Mouse (Mus musculus) gastrocnemius, adult 2 months (tissue): ENCODE data around the gene Nfib. TPM values are rescaled to one million over a fixed set of nuclear protein-coding genes. Genes with fewer than 3 reads are reported as not detected.
A peak's percentile ranks its signal among the peaks of the same experiment; 100 is the strongest.

ENCODE experiments used
- DNase-seq: peaks from one replicate; pipeline ENCODE4 v3.0.0; 2022
- H3K27ac ChIP-seq: fragments of 200-600 bp; 2 replicates; pipeline ENCODE4 v1.8.1; 2022; ENCODE audit warnings: mild to moderate bottlenecking
- H3K4me3 ChIP-seq: fragments of 200-600 bp; 2 replicates; pipeline ENCODE4 v1.8.1; 2022; ENCODE audit warnings: mild to moderate bottlenecking, moderate library complexity
- CTCF ChIP-seq: fragments of 200-600 bp; IDR thresholded peaks from 2 replicates; pipeline ENCODE4 v1.8.1; 2022; ENCODE audit warnings: antibody characterized with exemption, mild to moderate bottlenecking, moderate library complexity
- intact Hi-C: fragments of 180-260 bp; cut with DNase I; formaldehyde crosslinking; loops from one replicate; pipeline ENCODE4 v1.15.1; 2025
- total RNA-seq, 2 experiments: library from RNA; stranded (reverse); gene quantifications; 2 replicates each; pipeline ENCODE4 v1.2.3; 2021

Gene Nfib
- total RNA-seq, 2 experiments from 2014 or later: 67.9 to 93.6 TPM

- peak overlapping the region; percentile 10; the same call in 1 of the 2 replicates for H3K27ac ChIP-seq
- DNase-seq: no peak
- intact Hi-C loops: no loop called here
- peak overlapping the region; percentile 1; the same call in 1 of the 2 replicates for H3K4me3 ChIP-seq
- TF ChIP-seq CTCF: no peak
Measured at GRCm38 (mm10) chr4:82704079-82704830, 1.3 kb downstream of the Nfib start.

DNA sequence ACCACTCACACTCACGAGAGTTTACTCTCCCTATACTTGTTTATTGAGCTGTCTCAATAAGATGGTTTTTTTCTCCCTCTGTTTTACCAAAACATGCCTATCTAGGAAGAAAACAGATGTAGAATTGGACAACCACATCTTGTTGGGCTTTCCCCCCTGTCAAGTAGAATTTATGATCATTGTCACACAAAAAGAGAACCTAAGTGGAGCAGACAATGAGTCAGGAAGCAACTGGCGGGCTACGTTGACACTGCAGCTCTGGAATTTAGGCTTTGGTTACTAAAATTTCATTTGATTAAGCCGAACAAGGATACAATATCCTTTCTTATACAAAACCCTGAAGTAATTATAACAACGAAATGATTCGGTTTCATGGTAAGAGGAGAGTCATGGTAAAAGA, 2.7 kb downstream of the Nfib start:
- intact Hi-C loops: no loop called here
- Histone ChIP-seq H3K27ac (peak overlapping the region; percentile 83), H3K4me3 (no peak overlapping the region; the same call in 1 of the 2 replicates)
- DNase-seq: no peak
- no peak for TF ChIP-seq CTCF

GRCm38 (mm10) chr4:82699504-82699903, 6.0 kb downstream of the Nfib start:
- 0 out of 2 replicates have a peak overlapping the region, but pooled peaks have one; percentile 3 for H3K27ac ChIP-seq
- DNase-seq: no peak
- H3K4me3 ChIP-seq: no peak overlapping the region
- intact Hi-C loops: no loop called here
- TF ChIP-seq CTCF: no peak

GRCm38 (mm10) chr4:82698616-82699015, 6.9 kb downstream of the Nfib start:
- intact Hi-C loops: no loop called here
- Histone ChIP-seq H3K4me3 (no peak overlapping the region), H3K27ac (no peak overlapping the region)
- no peak for TF ChIP-seq CTCF
- DNase-seq: no peak

DNA sequence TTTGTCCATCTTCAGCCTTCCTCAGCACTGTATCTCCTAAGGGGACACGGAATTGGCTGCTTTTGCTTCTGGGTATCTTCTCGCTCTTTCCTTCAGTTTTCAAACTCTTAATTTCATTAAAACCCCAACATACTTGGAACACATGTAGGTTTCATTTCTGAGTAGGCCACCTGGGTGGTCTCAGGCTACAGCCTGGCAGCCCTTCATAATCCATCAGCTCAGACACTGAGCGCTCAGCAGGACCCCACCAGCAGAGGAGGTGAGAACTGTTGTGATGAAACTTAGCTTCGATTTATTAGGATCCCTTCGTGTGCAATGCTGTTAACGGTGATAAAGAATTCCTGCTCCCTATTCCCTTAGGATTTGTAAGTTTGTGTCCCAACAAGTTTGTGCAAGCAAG, 8.4 kb downstream of the Nfib start:
- intact Hi-C loops: no loop called here
- peak overlapping the region; percentile 88 for H3K27ac ChIP-seq
- no peak for TF ChIP-seq CTCF
- DNase-seq: no peak
- peak overlapping the region; percentile 63; the same call in 1 of the 2 replicates for H3K4me3 ChIP-seq

GRCm38 (mm10) chr4:82695760-82696501, 9.6 kb downstream of the Nfib start:
- H3K4me3 ChIP-seq: peak overlapping the region; percentile 63
- intact Hi-C loops: no loop called here
- peak; percentile 67 for DNase-seq
- H3K27ac ChIP-seq: peak overlapping the region; percentile 88
- no peak for TF ChIP-seq CTCF

- TF ChIP-seq CTCF: no peak
- no peak overlapping the region for H3K27ac ChIP-seq
- H3K4me3 ChIP-seq: no peak overlapping the region
- no peak for DNase-seq
- intact Hi-C loops: no loop called here
Measured at GRCm38 (mm10) chr4:82692009-82692326, 13.6 kb downstream of the Nfib start.

DNA sequence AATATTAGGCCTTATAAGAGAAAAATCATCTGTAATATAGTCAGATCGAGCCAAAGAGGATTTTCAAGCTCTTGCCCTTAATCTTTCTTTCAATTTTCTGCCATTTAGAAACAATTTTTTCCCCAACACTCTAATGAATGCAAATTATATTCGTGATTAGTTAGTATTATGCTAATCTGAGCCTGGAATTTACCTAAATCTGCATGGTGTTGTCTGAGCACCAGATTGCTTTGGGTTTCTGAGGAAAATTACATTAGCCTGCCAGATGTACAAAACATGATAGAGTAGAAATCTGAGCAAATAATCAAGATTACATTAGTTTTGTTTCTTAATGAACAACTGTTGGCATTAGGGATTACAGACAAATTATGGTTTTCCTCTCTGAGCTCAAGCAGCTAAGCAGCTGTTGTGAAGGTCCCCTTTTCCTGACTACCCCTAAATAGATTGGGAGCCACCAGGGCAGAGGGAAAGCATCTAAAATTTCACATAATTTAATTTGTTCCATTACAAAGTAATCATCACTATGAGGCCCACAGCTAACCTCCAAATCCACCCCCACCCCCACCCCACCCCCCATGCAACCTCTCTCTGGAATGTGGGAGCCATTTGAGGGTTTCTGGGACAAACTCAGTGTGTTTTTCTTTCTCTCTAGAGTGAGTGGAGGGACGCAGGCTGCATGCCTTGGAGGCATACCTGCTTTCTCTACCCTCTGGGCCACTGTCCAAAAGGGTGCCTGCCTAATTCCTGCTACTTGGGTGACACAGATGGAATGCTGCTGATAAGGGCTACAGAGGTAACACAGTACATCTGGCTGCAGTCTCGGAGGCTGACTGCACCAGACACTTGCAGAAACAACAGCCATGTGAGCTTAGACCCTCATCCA, 14.2 kb downstream of the Nfib start:
- Histone ChIP-seq H3K4me3 (no peak overlapping the region), H3K27ac (peak overlapping the region; percentile 63; the same call in 1 of the 2 replicates)
- intact Hi-C loops: no loop called here
- no peak for DNase-seq
- no peak for TF ChIP-seq CTCF

DNA sequence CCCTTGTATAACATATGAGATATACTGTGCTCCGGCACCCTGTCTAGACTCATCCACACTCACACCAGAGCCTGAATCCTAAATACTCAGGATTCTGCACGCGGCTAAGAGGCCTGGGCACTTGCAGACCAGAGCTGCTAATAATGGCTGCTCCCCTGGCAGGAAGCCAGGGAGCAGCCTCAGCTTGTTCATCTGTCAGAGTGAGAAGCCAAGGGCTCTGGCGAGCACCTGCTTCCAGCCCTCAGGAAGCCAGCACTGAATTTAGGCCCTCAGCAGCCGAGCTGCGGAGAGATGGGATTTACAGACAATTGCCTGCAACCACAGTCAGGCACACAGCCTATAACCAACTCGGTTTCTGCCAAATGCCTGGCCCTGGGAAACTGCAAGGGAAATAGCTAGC, 15.3 kb downstream of the Nfib start:
- intact Hi-C loops: no loop called here
- H3K27ac ChIP-seq: peak overlapping the region; percentile 63
- H3K4me3 ChIP-seq: no peak overlapping the region
- peak; percentile 84 for DNase-seq
- TF ChIP-seq CTCF: no peak

DNA sequence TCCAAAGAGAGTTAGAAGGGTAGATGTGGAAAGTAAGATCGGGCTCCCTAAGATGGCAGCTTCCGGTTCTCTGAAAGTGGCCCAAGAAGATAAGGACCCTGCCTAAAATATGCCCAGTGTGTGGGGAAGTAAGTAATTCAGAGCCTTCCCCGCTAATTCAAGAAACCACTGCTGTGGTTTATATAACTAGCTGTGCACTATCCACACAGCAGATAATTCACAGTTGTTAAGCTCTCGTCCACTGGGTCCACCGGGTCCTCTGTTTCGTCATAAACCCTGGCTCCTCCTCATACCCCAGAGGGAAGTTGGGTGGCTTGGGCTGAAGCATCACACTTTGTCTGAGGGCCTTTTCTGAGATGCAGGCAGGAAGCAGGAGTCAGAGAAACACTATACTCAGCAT, 19.5 kb downstream of the Nfib start:
- no peak for DNase-seq
- intact Hi-C loops: no loop called here
- Histone ChIP-seq H3K4me3 (no peak overlapping the region), H3K27ac (no peak overlapping the region)
- no peak for TF ChIP-seq CTCF

DNA sequence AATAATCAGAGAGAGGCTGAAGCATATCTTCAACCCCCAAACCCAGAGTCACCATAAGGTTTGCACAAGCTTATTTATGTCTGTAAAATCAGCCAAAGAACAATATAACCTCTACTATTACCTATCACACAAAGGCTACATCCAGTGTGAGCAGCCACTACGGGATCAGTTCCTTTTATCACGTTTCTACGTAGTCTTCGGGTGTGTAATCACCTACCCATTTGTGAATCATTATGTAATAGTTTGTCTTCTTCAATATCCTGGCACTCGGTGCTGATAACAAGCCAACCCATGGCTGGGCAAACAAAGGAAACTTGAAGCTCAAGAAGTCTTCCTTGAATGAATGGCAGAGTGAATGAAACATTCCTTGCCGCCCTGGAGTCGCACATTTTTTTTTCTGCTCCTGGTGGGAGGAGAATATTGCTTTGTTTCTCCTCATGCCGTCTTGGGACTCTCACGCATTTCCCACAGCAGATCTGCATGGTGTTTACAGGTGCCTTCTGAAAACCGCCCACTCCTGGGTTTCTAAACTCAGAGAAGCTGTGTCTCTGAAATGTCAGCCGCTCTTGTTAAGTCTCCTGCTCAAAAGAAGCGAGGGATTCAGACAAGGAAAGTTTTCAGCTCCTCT, 21.3 kb downstream of the Nfib start:
- Histone ChIP-seq H3K27ac (no peak overlapping the region), H3K4me3 (no peak overlapping the region)
- DNase-seq: no peak
- TF ChIP-seq CTCF: no peak
- intact Hi-C loops: no loop called here

GRCm38 (mm10) chr4:82683583-82683982, 22.0 kb downstream of the Nfib start:
- no peak for TF ChIP-seq CTCF
- Histone ChIP-seq H3K4me3 (no peak overlapping the region), H3K27ac (no peak overlapping the region)
- intact Hi-C loops: no loop called here
- DNase-seq: no peak

DNA sequence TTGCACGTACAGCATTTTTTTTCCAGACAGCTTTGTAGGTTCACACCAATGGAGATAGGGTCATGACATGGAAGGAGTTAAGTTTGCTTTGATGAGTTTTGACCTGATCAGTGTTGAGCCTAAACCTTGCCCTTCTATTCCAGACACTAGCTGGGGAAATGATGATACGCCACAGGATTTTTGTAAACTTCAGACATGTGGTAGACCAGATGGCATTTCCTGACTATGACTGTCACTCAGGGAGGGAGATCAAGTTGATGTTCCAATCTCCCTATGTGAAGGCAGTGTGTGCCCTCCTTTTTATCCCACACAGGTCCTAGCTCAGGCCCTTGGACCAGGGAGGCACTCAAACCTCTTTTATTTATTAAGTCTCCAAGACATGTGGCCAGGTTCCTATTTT, 29.4 kb downstream of the Nfib start:
- TF ChIP-seq CTCF: no peak
- intact Hi-C loops: no loop called here
- Histone ChIP-seq H3K27ac (no peak overlapping the region), H3K4me3 (no peak overlapping the region)
- no peak for DNase-seq
